22 mouse cellular contexts compared by ENCODE assay signal in the genomic region with DNA sequence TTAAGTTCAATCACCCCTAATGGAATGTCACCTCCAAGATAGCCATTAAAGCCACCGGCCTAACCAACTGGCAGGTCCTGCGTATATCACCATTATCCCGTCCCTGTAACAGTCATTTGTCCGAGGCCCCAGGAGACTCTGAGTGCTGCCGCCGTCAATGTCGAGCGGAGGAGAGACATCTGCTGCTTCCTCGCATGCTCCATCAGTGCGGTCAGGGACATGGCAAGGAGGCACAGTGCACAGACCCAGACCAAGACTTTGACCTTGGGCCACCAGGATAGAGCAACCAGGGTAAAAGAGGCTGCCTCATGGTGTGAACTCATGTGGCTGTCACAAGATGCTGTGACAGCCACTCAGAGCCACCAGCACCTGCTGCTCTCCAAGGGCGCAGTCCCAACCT.
A peak's percentile ranks its signal among the peaks of the same experiment; 100 is the strongest.
DNase-seq lines count a peak whose midpoint lies in the region; ATAC-seq and TF ChIP-seq lines count a peak whose summit lies in the region.
"Had no signal": no experiment of that assay in that cellular context is flagged by ENCODE, and none has a peak within 500 bp of the region (broad histone marks: within the 10 kb centered on the region; RNA-seq: fewer than 3 reads in every experiment).

No protein-coding gene starts in this region.

- peaks cover 14% of the 10 kb centered on the region; the same call in 1 of the 2 replicates for H3K4me1 ChIP-seq in kidney, adult 2 months (ENCODE audit: control insufficient read depth, insufficient read depth, low read length)
- H3K4me1 ChIP-seq in kidney, embryonic 14.5 days (ENCODE audit: control insufficient read depth, insufficient read depth, low read length), result no peaks in the 10 kb centered on the region
- H3K4me1 ChIP-seq in intestine, postnatal 0 days (replicated peaks; ENCODE audit: control insufficient read depth, insufficient read depth, low read length), result 0 out of 2 replicates have a peak, but pooled peaks cover 7% of the 10 kb centered on the region
- H3K4me1 ChIP-seq in forebrain, postnatal 0 days (ENCODE audit: insufficient read depth), result no peaks in the 10 kb centered on the region
- H3K4me1 ChIP-seq: embryonic facial prominence, embryonic 12.5 days; embryonic facial prominence, embryonic 15.5 days; heart, embryonic 15.5 days; hindbrain, embryonic 15.5 days had no signal

- H3K9me3 ChIP-seq in kidney, embryonic 14.5 days (ENCODE audit: control insufficient read depth, low read length), result no peaks in the 10 kb centered on the region
- H3K9me3 ChIP-seq in intestine, postnatal 0 days (ENCODE audit: control insufficient read depth), result no peaks in the 10 kb centered on the region
- H3K9me3 ChIP-seq in forebrain, postnatal 0 days (ENCODE audit: low read length), result no peaks in the 10 kb centered on the region
- H3K9me3 ChIP-seq: embryonic facial prominence, embryonic 12.5 days; embryonic facial prominence, embryonic 15.5 days; heart, embryonic 15.5 days; hindbrain, embryonic 12.5 days; hindbrain, embryonic 15.5 days had no signal

- no peaks in the 10 kb centered on the region for H3K27me3 ChIP-seq in kidney, adult 2 months (replicated peaks; ENCODE audit: control insufficient read depth, insufficient read depth, low read length)
- H3K27me3 ChIP-seq in kidney, embryonic 14.5 days (ENCODE audit: control insufficient read depth, insufficient read depth, low read length), result no peaks in the 10 kb centered on the region
- no peaks in the 10 kb centered on the region for H3K27me3 ChIP-seq in intestine, postnatal 0 days (replicated peaks; ENCODE audit: control insufficient read depth, insufficient read depth, low read length)
- no peaks in the 10 kb centered on the region for H3K27me3 ChIP-seq in forebrain, postnatal 0 days (ENCODE audit: insufficient read depth, low read length)
- H3K27me3 ChIP-seq: embryonic facial prominence, embryonic 12.5 days; embryonic facial prominence, embryonic 15.5 days; heart, embryonic 12.5 days; heart, embryonic 15.5 days; hindbrain, embryonic 12.5 days; hindbrain, embryonic 15.5 days had no signal

- peak; percentile 26 to 39 for DNase-seq in cerebellum, postnatal 10 days
- no peak for DNase-seq in cerebellum, postnatal 4 days (ENCODE audit: low spot score in 2 of 2)
- peak; percentile 43 for DNase-seq in kidney, adult 2 months
- DNase-seq in kidney, postnatal 10 days, result peak; percentile 49
- DNase-seq in kidney, adult 8-10 months, result no peak
- DNase-seq in forebrain, postnatal 0 days, result no peak
- DNase-seq: cerebellum, adult 11-12 months; cerebellum, adult 8-10 months; cerebellum, postnatal 14 days; gastrocnemius, postnatal 25 days; heart, adult 18-20 months; heart, postnatal 10 days had no signal

- H3K4me2 ChIP-seq in kidney, embryonic 14.5 days (replicated peaks; ENCODE audit: low read depth, low read length), result no peak overlapping the region
- H3K4me2 ChIP-seq in intestine, postnatal 0 days (replicated peaks; ENCODE audit: low read depth), result no peak overlapping the region
- H3K4me2 ChIP-seq in forebrain, postnatal 0 days (ENCODE audit: low read depth), result no peak overlapping the region
- H3K4me2 ChIP-seq: embryonic facial prominence, embryonic 12.5 days; embryonic facial prominence, embryonic 15.5 days; heart, embryonic 12.5 days; heart, embryonic 15.5 days; hindbrain, embryonic 12.5 days; hindbrain, embryonic 15.5 days had no signal

- no peak overlapping the region for H3K27ac ChIP-seq in kidney, adult 2 months (ENCODE audit: insufficient read depth, low read depth, low read length)
- H3K27ac ChIP-seq in kidney, embryonic 14.5 days (ENCODE audit: low read depth, low read length), result no peak overlapping the region
- peak overlapping the region; percentile 54; the same call in 1 of the 2 replicates for H3K27ac ChIP-seq in intestine, postnatal 0 days (ENCODE audit: low read depth, low read length)
- no peak overlapping the region for H3K27ac ChIP-seq in forebrain, postnatal 0 days (ENCODE audit: low read depth, low read length)
- H3K27ac ChIP-seq: embryonic facial prominence, embryonic 12.5 days; embryonic facial prominence, embryonic 15.5 days; heart, embryonic 15.5 days; hindbrain, embryonic 12.5 days; hindbrain, embryonic 15.5 days had no signal

- H3K4me3 ChIP-seq in kidney, adult 2 months (ENCODE audit: insufficient read depth, low read depth, low read length), result no peak overlapping the region
- no peak overlapping the region for H3K4me3 ChIP-seq in kidney, embryonic 14.5 days (ENCODE audit: low read length)
- no peak overlapping the region for H3K4me3 ChIP-seq in intestine, postnatal 0 days (ENCODE audit: low read depth, low read length)
- H3K4me3 ChIP-seq in forebrain, postnatal 0 days (ENCODE audit: low read depth, low read length), result no peak overlapping the region
- H3K4me3 ChIP-seq: embryonic facial prominence, embryonic 12.5 days; embryonic facial prominence, embryonic 15.5 days; heart, embryonic 12.5 days; heart, embryonic 15.5 days; hindbrain, embryonic 12.5 days; hindbrain, embryonic 15.5 days had no signal

- no peak; the same call in 1 of the 2 replicates for ATAC-seq in kidney, embryonic 14.5 days (ENCODE audit: low FRiP score, low TSS enrichment)
- ATAC-seq in intestine, postnatal 0 days, result no peak
- ATAC-seq in forebrain, postnatal 0 days, result no peak
- ATAC-seq: activated CD4-positive, CD25-positive, alpha-beta regulatory T cell, adult 4 months; forebrain, embryonic 14.5 days had no signal

- 63% methylated on average over 11 of the region's 11 CpGs for WGBS in kidney, adult 2 months
- WGBS in kidney, embryonic 14.5 days, result 36% methylated on average over 11 of the region's 11 CpGs
- 73% methylated on average over 11 of the region's 11 CpGs for WGBS in intestine, postnatal 0 days
- WGBS in forebrain, postnatal 0 days, result 89% methylated on average over 11 of the region's 11 CpGs

- H3K36me3 ChIP-seq in kidney, adult 2 months (ENCODE audit: control insufficient read depth, insufficient read depth, low read length), result no peaks in the 10 kb centered on the region
- no peaks in the 10 kb centered on the region for H3K36me3 ChIP-seq in kidney, embryonic 14.5 days (ENCODE audit: control insufficient read depth, insufficient read depth, low read length)
- no peaks in the 10 kb centered on the region for H3K36me3 ChIP-seq in intestine, postnatal 0 days (ENCODE audit: control insufficient read depth, insufficient read depth)
- no peaks in the 10 kb centered on the region for H3K36me3 ChIP-seq in forebrain, postnatal 0 days (ENCODE audit: insufficient read depth)
- H3K36me3 ChIP-seq: embryonic facial prominence, embryonic 12.5 days; embryonic facial prominence, embryonic 15.5 days; heart, embryonic 12.5 days; heart, embryonic 15.5 days; hindbrain, embryonic 12.5 days; hindbrain, embryonic 15.5 days had no signal

- no peak overlapping the region for H3K9ac ChIP-seq in kidney, embryonic 14.5 days (ENCODE audit: low read depth, low read length)
- H3K9ac ChIP-seq in intestine, postnatal 0 days (ENCODE audit: low read depth, low read length), result no peak overlapping the region
- H3K9ac ChIP-seq in forebrain, postnatal 0 days, result no peak overlapping the region
- H3K9ac ChIP-seq: embryonic facial prominence, embryonic 12.5 days; embryonic facial prominence, embryonic 15.5 days; heart, embryonic 12.5 days; heart, embryonic 15.5 days; hindbrain, embryonic 12.5 days; hindbrain, embryonic 15.5 days had no signal

- TF ChIP-seq CTCF in kidney, adult 2 months (conservative IDR thresholded peaks at IDR 0.05; ENCODE audit: insufficient read depth, insufficient read length, low read depth, low read length), result no peak
- no peak for TF ChIP-seq CTCF in intestine, postnatal 0 days (IDR thresholded peaks at IDR 0.05; ENCODE audit: low read depth)
- no peak for TF ChIP-seq CTCF in forebrain, postnatal 0 days (IDR thresholded peaks at IDR 0.05; ENCODE audit: low read depth)

- TF ChIP-seq POLR2A in kidney, adult 2 months (IDR thresholded peaks at IDR 0.05; ENCODE audit: low read depth, low read length), result no peak

Comparison
In these comparisons a context has a peak if more than half of its experiments do, and no peak if none do; other contexts are left out.
1. DNase-seq: peak in cerebellum, postnatal 10 days (2 of 2), kidney, adult 2 months (single experiment) and kidney, postnatal 10 days (single experiment); none in cerebellum, postnatal 4 days (0 of 2), kidney, adult 8-10 months (0 of 2) and forebrain, postnatal 0 days (single experiment).